Mouse (Mus musculus): Measurements from ENCODE around the gene Desi1. TPM values are rescaled to one million over a fixed set of nuclear protein-coding genes. Genes with fewer than 3 reads are reported as not detected.
A peak's percentile ranks its signal among the peaks of the same experiment; 100 is the strongest.

Desi1 gene
- polyA plus RNA-seq, 1 experiment: 2.9 TPM

DNA sequence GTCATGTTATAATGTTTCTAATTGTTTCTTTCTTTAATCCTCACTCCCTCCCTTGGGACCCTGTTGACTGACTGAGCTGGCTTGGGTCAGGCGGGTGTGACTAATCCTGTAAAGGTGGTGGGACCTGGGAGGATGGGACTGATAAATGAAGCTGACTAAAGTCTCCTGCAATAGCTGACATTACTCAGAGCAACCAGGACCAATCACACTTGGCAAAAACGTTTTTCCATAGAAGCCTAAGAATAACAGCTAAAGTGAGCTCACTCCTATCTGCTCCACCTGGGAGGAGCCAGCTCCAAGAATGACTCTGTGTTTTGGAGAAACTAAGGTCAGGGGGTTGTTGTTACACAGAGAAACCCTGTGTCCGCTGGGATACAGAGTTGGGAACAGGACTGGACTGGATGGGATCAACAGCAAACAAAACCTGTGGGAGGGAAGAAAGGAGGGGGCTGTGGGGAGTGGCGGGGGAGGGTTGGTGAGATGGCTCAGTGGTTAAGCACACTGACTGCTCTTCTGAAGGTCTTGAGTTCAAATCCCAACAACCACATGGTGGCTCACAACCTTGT, 68.6 kb downstream of the Desi1 start:
- H3K4me1 ChIP-seq (ENCODE audit: control insufficient read depth): peaks cover 35% of the 10 kb centered on the region
- no peak for TF ChIP-seq GATA1 (IDR thresholded peaks at IDR 0.05; ENCODE audit: low read length)
- TF ChIP-seq TAL1 (IDR thresholded peaks at IDR 0.05; ENCODE audit: low read length): no peak

DNA sequence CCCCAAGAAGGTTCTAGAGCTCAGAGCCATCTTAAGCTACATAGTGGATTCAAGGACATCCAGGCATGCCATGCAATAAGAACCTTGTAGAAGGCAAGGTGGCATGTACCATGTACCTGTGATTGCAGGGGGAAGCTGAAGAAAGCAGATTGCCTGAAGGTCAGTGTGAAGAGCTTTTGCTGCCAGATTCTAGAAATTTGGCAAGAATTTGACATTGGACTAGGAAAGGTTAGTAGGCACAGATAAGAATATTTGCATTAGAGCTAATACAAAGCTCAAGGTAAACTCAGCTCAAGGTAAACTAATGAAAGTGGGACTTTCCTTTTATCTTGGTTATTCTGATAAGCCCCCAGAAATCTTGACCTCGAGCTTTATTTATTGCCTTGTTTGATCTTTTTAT, 69.4 kb downstream of the Desi1 start:
- H3K36me3 ChIP-seq (ENCODE audit: control insufficient read depth): no peaks in the 10 kb centered on the region
- H3K4me1 ChIP-seq (ENCODE audit: control insufficient read depth): peaks cover 35% of the 10 kb centered on the region
- H3K4me3 ChIP-seq (replicated peaks): no peak overlapping the region
- H3K9me3 ChIP-seq (ENCODE audit: control insufficient read depth, low read length): no peaks in the 10 kb centered on the region
- TF ChIP-seq GATA1 (IDR thresholded peaks at IDR 0.05; ENCODE audit: low read length) (no peak), TAL1 (IDR thresholded peaks at IDR 0.05; ENCODE audit: low read length) (no peak)
- no peaks in the 10 kb centered on the region; the same call in 1 of the 2 replicates for H3K27me3 ChIP-seq (ENCODE audit: control insufficient read depth)

More for the DNA sequence above, 68.6 kb downstream of the Desi1 start:
- no peaks in the 10 kb centered on the region for H3K36me3 ChIP-seq (ENCODE audit: control insufficient read depth)
- H3K27me3 ChIP-seq (ENCODE audit: control insufficient read depth): no peaks in the 10 kb centered on the region; the same call in 1 of the 2 replicates
- H3K9me3 ChIP-seq (ENCODE audit: control insufficient read depth, low read length): no peaks in the 10 kb centered on the region
- no peak overlapping the region for H3K4me3 ChIP-seq (replicated peaks)

DNA sequence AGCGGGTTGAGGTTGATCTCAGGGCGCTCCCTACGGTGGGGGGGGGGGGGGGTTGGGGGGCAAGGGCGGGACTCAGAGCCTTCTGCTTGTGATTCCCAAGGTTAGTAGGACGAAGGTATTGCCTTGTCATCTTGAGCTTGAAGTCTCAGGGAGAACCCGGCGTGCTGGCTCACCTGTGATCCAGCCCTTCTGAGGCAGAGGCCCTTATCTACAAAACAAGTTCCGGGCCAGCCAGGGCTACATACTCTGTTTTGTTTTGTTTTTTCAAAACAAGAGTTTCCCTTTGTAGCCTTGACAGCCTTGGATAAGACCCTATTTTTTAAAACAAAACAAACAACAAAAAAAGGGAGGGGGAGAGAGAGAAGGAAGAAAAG, 72.6 kb downstream of the Desi1 start:
- H3K4me1 ChIP-seq (ENCODE audit: control insufficient read depth): peaks cover 37% of the 10 kb centered on the region
- TF ChIP-seq GATA1 (IDR thresholded peaks at IDR 0.05; ENCODE audit: low read length): no peak
- no peak for TF ChIP-seq TAL1 (IDR thresholded peaks at IDR 0.05; ENCODE audit: low read length)
- H3K36me3 ChIP-seq (ENCODE audit: control insufficient read depth): peaks cover 17% of the 10 kb centered on the region
- H3K27me3 ChIP-seq (ENCODE audit: control insufficient read depth): no peaks in the 10 kb centered on the region
- no peaks in the 10 kb centered on the region for H3K9me3 ChIP-seq (ENCODE audit: control insufficient read depth, low read length)
- H3K4me3 ChIP-seq (replicated peaks): peak overlapping the region; percentile 80

DNA sequence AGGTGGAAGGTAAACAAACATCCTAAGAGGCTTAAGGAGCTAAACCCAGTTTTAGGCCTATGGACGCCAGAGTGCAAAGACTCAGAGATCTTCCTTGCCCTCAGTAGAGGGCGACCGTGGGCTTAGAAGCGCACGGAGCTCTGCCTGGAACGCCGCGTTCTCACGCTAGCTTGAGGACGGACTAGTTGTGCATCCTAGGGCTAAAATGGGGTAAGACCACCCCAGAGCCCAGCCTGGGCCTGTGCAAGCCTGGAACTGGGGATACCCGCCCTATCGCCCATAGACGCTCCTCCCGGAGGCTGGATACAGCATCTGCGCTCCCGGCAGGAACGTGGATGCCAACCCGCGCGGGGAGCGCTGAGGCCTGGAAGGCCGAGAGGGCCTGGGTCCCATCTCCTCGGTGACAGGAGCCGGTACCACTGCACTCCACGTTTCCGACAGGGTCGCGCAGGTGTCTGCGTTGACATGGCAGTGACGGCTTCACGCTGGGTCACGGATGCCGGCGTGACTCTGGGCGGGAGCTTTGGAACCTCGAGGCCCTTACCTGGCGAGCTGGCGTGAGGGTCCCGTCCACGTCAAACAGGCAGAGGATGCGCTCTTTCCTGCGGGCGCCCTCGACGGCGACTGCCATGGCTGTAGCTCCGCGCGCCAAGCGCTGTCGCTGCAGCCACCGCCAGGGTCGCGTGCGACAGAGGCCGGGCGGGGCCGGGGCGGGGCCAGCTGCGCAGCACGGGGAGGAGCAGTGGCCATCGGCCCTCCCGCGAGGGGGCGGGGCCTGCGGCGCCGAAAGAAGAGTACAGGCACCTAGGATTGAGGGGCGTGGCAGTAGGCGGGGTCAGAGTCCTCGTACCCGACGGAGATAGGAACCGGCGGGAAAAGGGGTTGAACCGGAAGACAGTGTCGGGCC, 73.2 kb downstream of the Desi1 start, which contains the start of gene Pmm1:
Pmm1 (minus strand) TSS at position 760 of the 907 bp plus-strand sequence.
- peak within 1 kb of the TSS; percentile 80 for H3K4me3 ChIP-seq (replicated peaks)
- peaks cover 37% of the 10 kb centered on the region for H3K4me1 ChIP-seq (ENCODE audit: control insufficient read depth)
- no peaks in the 10 kb centered on the region for H3K9me3 ChIP-seq (ENCODE audit: control insufficient read depth, low read length)
- H3K36me3 ChIP-seq (ENCODE audit: control insufficient read depth): peaks cover 23% of the 10 kb centered on the region
- H3K27me3 ChIP-seq (ENCODE audit: control insufficient read depth): no peaks in the 10 kb centered on the region
- no peak for TF ChIP-seq TAL1 (IDR thresholded peaks at IDR 0.05; ENCODE audit: low read length)
- TF ChIP-seq GATA1 (IDR thresholded peaks at IDR 0.05; ENCODE audit: low read length): no peak

DNA sequence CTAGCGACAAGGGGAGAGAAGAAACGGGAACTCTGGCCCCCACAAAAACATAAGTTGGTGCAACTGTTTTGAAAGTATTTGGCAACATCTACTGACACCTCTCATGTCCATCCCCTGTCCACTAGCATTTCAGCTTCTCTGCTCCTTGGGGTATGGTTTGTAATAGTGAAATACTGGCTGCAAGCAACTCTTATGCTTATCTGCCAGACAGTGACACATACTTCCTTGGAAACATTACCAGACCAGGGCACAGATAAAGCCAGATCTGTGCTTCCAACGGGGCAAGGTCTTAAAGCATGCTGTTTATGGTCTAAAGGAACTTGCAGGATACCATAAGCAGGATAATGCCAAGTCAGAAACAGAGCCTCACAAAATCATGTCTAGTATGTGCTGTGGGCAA, 74.8 kb downstream of the Desi1 start:
- TF ChIP-seq TAL1 (IDR thresholded peaks at IDR 0.05; ENCODE audit: low read length) (no peak), GATA1 (IDR thresholded peaks at IDR 0.05; ENCODE audit: low read length) (no peak)
- H3K4me3 ChIP-seq (replicated peaks): no peak overlapping the region
- H3K9me3 ChIP-seq (ENCODE audit: control insufficient read depth, low read length): no peaks in the 10 kb centered on the region
- no peaks in the 10 kb centered on the region for H3K27me3 ChIP-seq (ENCODE audit: control insufficient read depth)
- peaks cover 32% of the 10 kb centered on the region for H3K4me1 ChIP-seq (ENCODE audit: control insufficient read depth)
- peaks cover 37% of the 10 kb centered on the region for H3K36me3 ChIP-seq (ENCODE audit: control insufficient read depth)

DNA sequence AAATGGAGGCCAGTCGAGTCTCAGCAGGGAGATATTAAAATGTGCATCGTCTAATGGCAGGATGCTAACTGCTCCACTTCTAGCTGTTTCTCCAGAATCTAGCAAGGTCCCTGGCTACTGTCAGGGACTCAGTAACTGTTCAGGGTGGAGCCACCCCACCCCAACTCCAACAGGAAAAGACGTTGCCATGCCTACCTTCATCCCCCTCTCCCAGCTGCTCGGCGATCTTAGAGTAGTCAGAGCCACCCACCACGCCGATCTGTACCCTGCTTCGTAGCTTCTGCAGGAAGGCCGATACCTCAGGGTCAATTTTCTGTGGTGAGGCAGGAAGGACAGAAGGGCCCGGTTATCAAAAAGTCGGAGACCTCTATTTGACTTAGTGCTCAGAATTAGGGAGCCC, 76.1 kb downstream of the Desi1 start:
- H3K9me3 ChIP-seq (ENCODE audit: control insufficient read depth, low read length): no peaks in the 10 kb centered on the region
- H3K36me3 ChIP-seq (ENCODE audit: control insufficient read depth): peaks cover 46% of the 10 kb centered on the region
- H3K27me3 ChIP-seq (ENCODE audit: control insufficient read depth): no peaks in the 10 kb centered on the region
- H3K4me1 ChIP-seq (ENCODE audit: control insufficient read depth): peaks cover 32% of the 10 kb centered on the region
- TF ChIP-seq TAL1 (IDR thresholded peaks at IDR 0.05; ENCODE audit: low read length) (no peak), GATA1 (IDR thresholded peaks at IDR 0.05; ENCODE audit: low read length) (no peak)
- no peak overlapping the region for H3K4me3 ChIP-seq (replicated peaks)

DNA sequence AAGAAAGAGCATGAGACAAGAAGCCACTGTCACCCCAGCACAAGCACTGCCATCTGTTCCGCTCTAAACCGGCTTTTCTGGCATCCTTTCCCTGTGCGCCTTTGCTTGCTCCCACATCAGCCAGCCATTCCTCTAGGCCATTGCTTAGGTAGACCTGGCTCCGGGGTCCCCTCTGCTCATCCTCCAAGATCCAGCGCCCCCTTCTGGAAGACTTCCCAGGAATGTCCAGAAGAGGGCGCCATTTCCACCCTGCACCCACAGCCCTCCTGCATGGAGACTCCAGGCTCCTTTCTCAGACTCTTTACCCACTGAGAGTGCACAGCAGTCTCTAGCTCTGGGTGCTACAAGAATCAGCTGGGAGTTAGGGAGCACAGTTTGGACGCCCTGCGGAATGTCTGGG, 77.2 kb downstream of the Desi1 start:
- TF ChIP-seq TAL1 (IDR thresholded peaks at IDR 0.05; ENCODE audit: low read length) (no peak), GATA1 (IDR thresholded peaks at IDR 0.05; ENCODE audit: low read length) (no peak)

DNA sequence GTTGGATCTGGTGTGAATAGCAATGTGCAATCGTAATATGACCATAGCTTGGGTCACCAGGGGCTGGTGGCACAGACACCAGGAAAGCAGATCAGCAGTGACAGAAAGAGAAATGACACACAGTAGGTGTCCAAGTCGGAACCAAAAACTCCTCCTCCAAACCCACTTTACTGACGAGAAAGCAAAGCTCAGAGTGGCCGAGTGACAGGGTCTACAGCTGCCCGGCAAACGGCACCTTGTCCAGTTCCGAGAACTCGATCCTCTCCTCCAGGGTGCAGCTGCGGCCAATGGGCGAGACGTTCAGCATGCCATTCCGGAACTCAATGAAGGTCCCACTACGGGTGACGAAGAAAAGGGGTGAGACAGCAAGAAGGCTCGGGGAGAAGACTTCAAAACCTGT, 78.2 kb downstream of the Desi1 start:
- Histone ChIP-seq H3K27me3 (ENCODE audit: control insufficient read depth) (no peaks in the 10 kb centered on the region), H3K36me3 (ENCODE audit: control insufficient read depth) (peaks cover 66% of the 10 kb centered on the region)
- no peak for TF ChIP-seq TAL1 (IDR thresholded peaks at IDR 0.05; ENCODE audit: low read length)
- no peak for TF ChIP-seq GATA1 (IDR thresholded peaks at IDR 0.05; ENCODE audit: low read length)

More for the DNA sequence above, 77.2 kb downstream of the Desi1 start:
- Histone ChIP-seq H3K36me3 (ENCODE audit: control insufficient read depth) (peaks cover 57% of the 10 kb centered on the region), H3K4me1 (ENCODE audit: control insufficient read depth) (peaks cover 30% of the 10 kb centered on the region), H3K9me3 (ENCODE audit: control insufficient read depth, low read length) (no peaks in the 10 kb centered on the region), H3K27me3 (ENCODE audit: control insufficient read depth) (no peaks in the 10 kb centered on the region), H3K4me3 (replicated peaks) (no peak overlapping the region)

DNA sequence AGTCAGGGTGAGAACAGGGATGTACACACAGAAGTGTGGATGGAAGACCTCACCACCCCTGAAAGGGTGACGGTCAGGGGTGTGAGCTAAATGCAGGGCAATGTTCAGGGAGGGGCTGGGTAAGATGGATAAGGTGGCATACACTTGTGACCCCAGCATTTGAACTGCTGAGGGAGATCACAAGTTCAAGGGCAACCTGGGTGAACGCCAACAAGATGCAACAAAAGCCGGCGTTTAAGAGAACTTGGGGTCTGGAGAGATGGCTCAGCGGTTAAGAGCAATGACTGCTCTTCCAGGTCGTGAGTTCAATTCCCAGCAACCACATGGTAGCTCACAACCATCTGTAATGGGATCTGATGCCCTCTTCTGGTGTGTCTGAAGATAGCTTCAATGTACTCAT, 78.9 kb downstream of the Desi1 start:
- TF ChIP-seq TAL1 (IDR thresholded peaks at IDR 0.05; ENCODE audit: low read length) (no peak), GATA1 (IDR thresholded peaks at IDR 0.05; ENCODE audit: low read length) (no peak)
- H3K4me3 ChIP-seq (replicated peaks): no peak overlapping the region
- H3K4me1 ChIP-seq (ENCODE audit: control insufficient read depth): peaks cover 16% of the 10 kb centered on the region
- H3K9me3 ChIP-seq (ENCODE audit: control insufficient read depth, low read length): no peaks in the 10 kb centered on the region
- H3K36me3 ChIP-seq (ENCODE audit: control insufficient read depth): peaks cover 66% of the 10 kb centered on the region
- no peaks in the 10 kb centered on the region for H3K27me3 ChIP-seq (ENCODE audit: control insufficient read depth)

More for the DNA sequence above, 78.2 kb downstream of the Desi1 start:
- no peaks in the 10 kb centered on the region for H3K9me3 ChIP-seq (ENCODE audit: control insufficient read depth, low read length)
- no peak overlapping the region for H3K4me3 ChIP-seq (replicated peaks)
- H3K4me1 ChIP-seq (ENCODE audit: control insufficient read depth): peaks cover 23% of the 10 kb centered on the region
